Mouse (Mus musculus) c-Kit-positive CD71-positive TER-119-negative erythroid progenitor cells, embryonic 14.5 days (primary cell): ENCODE results near the gene Tns1.
"Not testable (repeated sequence)": the region's sequence is repeated elsewhere in the genome, so short reads cannot be mapped to it uniquely, and the experiment has no call there.

Experiments used
- DNase-seq: peaks from one replicate; pipeline ENCODE4 v3.0.0-alpha.2; 2013; ENCODE audit warnings: low read depth

The Tns1 gene

DNA sequence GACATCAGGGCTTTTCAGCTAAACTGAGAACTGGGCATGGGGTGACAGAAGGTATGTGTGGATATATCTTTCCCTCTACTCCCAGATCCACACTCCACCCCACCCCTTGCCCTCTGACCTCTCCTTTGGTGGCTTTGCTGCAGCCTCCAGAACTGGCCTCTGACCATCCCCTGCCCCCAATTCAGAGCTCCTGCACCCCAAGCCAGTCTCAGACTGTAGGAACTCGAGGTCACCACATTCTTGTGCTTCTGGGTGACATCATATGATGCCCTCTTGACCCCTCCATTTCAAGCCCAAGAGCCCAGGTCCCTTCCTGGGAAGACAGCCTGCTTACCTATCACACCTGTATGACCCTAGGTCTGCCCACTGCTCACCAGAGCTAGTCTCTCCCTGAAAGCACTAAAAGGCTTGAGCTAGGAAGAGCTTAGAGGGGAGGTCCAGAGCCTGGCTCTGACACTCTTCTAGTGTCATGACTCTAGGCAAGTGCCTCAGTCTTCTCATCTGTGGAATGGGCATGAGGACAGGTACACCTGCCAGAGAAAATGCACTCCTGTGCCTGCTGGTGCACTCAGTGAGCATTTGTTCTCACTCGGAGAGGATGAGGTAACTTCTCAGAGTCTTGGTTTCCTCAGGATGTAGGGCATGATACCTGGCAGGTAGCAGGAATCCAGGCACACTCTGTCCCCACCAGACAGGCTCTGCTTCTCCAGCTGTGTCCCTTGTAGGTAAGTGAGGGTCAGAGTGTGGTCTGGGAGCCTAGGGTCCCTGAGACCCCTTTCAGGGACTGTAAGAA is 214.9 kb downstream of the Tns1 start:
- no peak for DNase-seq

DNA sequence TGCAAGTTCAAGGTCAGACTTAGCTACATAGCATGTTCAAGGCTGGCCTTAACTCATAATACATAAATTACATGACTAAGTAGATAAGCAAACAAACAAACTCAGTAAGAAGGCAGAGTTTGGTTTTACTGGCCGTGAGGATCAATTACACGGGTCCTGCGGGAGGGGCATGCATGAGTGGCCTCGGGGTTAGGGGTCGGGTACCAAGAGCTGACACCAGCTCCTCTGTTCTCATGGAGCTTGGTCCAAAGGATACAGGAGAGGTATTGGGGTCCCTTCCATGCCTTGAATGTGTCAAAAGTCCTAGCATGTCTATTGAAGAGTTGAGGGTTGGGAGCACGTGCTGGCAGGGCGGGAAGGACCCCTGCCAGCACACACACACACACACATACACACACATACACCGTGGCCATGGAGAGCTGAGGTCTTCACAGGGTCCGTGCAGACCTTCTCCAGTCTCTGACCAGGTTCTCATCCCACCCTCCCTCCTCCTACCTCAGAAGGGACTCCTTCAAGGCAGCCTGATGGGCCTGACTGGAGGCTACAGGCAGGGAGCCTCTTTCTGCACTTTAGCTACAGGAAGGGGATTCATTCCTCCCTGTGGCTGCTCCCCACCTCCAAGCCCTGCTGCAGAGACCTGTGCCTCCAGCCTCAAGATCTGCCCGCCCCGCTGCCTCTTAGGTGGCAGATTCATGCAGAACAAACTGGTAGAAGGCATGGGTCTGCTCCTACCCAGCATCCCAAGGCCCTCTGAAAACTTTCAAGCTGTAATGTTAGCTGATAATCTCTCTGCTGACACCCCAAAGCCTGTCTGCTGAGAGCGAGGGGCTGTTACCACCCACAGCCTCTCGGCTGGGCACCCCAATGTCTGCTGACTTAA is 215.9 kb downstream of the Tns1 start:
- no peak for DNase-seq

DNA sequence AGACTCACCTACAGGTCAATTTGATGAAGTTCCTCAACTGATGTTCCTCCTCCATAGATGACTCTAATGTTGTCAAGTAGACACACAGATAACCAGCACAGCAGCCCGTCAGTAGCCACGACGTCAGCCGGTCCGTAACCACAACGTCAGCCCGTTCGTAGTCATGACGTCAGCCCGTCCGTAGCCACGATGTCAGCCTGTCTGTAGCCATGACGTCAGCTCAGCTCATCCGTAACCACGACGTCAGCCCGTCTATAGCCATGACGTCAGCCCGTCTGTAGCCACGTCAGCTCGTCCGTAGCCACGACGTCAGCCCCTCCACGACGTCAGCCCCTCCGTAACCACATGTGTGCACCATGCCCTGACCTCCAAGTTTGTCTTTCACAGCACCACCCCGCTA is 217.1 kb downstream of the Tns1 start:
- DNase-seq, result no peak

DNA sequence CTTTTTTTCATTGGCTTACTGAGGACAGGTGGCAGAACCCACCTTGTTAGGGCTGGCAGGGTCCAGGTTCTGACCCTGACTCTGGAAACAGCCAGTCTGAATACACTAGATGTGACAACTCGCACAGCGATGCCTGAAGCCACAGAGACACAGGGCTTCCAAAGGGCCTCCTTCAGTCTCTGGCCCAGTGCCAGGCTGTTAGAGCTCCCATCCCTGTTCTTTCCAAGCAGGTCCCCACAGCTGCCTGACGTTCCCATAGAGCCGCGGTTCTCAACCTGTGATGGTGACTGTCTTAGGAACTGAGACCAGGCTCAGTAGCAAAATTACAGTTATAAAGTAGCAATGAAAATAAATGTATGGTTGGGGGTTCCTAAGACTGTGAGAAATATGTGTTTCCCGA is 217.9 kb downstream of the Tns1 start:
- no peak for DNase-seq

DNA sequence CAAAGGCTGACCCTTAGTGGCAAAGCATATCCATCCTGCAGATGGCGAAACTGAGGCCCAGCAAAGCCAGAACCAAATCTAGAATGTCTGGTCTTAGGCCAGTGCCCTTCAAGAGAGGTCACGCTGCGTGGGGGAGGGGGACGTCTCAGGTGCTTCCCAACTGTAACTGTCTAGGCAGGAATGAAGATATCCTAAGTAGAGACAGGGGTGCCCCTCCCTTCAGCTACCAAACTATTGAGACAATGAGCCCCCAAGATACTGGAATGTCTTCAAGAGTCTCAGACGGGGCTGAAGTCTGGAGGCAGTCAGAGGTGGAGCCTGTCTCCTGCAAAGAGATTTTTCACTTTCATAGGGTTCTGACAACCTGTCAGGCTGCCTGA is 218.4 kb downstream of the Tns1 start:
- DNase-seq, result no peak

DNA sequence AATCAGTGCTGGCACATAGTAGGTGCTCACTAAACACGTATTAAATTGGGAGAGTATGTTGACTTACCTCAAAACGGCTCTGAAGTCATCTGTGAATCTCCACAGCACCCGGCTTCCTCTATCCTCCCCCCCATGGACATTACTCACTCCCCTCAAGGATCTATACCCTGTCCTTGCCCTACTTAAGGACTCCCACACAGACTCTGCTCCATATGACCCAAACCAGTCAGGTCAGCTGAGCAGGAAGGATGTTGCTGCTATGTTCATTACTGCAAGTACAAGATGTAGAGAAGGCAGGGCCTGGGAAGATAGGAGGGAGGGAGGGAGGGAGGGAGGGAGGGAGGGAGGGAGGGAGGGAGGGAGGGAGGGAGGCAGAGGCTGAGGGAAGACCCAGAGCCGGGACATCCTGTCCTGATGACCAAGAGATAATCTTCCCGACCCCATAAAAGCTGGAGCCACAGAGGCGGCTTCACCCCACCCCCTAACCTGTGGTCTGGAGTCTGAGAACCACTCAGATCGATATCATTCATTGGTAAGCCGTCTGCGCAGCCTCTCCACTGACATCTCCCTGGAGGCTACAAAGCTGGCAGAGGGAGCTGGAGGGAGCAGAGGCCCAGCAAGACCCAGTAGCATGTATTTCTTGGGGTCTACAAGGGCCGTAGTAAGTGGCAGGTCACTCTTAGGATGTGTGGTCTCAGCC is 219.0 kb downstream of the Tns1 start:
- DNase-seq, result no peak

DNA sequence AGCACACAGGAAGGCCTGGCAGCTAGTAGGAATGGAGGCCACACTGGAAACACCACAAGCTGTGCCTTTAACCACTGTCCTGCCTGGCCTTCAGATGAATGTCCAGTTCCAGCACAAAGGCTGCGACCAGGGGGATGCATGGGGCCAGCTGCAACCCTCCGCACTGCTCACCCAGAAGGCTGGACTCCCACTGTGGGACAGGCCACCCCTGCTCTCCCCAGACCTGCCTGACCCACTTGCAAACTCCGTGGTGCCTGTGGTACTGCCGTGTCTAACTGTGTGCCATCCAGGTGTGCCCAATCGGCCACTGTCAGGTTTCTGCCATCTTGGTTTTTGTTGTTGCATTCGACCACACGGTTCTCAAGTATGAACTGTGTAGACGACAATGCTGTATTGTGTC is 219.6 kb downstream of the Tns1 start:
- DNase-seq, result no peak

DNA sequence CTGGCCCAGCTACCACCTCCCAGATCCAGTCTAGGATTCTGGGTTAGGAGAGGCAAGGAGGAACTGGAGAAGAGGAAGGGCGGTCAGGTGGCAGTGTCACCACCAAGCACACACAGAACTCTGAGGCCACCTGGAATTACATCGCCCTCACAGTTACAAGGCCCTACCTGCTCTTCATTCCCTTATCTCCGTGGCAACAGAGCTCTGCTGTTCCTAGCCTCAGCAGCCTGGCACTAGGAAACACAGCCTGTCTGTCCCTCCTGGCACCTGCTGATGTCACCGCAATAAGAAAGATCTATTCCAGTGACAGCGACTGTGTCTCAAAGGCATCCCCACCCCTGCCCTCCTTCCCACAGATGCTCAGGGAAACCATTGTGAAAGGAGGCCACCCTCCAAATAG is 221.2 kb downstream of the Tns1 start:
- no peak for DNase-seq

DNA sequence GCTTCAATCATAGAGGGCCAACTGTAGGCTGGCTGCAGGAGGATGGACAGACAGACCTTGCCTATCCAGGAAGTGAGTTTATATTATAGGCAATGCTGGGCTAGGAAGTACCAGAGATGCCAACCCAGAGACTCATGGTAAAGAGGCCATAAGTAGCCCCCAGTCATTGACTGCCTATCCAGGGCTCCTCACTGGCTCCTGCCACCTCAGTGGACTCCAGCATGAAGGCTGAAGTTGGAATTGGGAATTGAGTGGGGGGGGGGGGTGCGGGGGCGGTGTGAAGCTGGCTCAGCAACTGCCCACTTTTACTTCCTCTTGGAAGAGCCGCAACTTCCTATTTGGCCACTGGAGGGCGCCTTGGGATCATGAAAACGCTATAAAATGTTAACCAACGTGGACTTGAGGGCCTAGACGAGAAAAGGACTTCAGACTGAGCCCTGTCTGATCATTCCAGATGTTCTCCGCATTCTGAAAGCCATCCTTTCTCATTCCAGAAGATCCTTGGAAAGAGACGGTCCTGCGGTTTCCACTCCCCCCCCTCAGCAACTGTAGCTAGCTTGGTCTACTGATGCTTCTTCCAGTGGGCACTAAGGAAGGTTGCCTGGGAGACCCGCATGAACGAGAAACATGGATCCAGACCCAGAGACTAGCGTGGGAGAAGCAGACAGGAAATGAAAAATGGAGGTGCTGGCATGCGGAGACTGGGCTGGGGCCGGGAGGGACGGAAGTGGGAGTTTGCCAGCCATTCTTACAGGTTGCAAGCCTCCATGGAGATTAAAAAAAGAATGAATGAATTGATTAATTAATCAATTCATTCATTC is 221.9 kb downstream of the Tns1 start:
- peak; percentile 53 for DNase-seq

DNA sequence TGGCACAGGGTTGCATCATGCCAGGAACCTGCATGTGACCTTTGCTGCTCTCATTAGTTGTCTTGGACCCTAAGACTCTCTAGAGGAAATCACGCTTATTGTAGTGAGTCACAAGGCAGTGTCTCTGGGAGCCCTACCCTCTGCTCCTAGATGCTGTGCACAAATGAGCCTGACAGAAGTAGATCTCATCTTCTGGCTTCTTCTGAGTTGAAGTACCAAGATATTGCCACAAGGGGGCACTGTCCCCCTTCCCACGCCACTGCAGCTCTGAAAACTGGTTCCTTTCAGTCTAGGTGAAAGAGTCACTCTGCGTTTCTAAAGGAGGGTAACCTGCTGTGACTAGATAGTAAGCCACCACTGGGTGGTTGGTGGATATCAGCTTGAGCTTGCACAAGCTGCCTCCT is 222.8 kb downstream of the Tns1 start:
- DNase-seq, result peak; percentile 60

DNA sequence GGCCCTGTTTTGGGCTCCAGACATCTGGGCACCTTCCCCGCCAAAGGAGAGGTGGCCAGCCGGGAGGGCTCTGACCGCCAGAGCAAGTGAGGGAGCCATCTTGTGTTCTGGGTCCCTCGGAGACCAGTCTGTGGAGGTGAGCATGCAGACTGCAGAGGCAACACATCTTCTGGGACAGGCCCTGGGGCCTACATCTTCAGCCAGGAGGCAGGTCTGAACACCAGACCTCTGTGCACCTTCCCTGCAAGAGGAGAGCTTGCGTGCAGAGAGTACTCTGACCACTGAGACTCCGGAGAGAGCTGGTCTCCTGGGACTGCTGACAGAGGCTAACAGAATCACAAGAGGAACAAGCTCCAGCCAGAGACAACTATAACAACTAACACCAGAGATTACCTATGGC is 228.8 kb downstream of the Tns1 start:
- DNase-seq, result not testable (repeated sequence)

DNA sequence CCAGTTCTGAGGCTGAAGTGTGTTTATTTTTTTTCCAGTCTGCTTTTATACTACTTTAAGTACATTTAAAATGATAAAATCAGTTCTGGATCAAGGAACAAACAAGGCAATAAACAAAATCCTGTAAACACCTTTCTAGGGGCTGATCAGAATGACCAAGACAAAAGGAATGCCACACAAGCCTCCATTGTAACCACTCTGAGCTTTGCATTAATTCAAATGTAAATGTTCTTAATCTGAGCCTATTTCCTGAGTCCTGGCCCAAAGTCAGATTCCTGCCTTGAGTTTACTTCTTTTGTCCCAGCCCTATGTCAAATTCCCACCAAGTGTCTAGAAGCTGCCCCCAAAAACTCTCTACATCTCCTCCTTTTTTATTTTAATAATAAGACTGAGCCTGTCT is 243.5 kb downstream of the Tns1 start:
- DNase-seq, result no peak

DNA sequence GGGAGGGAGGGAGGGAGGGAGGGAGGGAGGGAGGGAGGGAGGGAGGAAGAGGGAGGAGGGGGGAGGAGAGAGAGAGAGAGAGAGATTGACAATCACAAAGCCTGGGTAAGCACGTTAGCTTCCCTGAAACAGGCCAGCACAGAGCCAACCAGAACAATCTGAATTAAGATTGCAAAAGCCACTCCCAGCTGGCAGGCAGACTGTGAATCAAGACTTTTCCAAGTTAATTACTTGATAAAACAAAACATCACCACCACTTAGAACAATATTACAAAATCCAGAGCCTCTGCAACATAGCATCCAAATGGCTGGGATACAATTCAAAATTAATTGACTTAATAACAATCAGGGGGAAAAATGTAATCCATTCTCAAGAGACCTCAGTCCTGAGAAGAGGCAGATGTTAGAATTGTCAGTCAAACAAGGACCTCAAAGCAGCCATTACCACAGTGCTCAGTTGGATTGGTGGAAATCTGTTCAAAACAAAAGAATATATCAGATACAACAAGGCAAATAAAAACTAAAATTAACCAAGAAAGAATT is 248.5 kb downstream of the Tns1 start:
- no peak for DNase-seq

DNA sequence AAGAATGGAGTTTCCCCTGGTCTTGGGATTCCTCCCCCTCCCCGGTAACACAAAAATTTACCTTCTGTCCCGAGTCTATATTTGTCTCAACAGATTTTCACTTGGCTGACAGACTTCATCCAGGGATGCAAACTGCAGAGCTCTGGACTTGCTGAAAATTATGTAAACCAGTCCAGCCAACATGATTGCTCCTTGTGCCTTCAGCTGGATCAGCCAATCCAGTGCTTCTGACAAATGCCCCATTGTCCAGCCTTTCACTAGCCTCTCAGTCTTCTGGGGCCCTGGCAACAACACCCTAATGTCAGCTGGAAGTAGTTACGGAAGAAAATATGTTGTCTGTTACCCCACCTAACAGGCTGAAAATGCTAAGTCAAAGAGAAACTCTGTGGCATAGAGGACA is 259.9 kb downstream of the Tns1 start:
- DNase-seq, result no peak

DNA sequence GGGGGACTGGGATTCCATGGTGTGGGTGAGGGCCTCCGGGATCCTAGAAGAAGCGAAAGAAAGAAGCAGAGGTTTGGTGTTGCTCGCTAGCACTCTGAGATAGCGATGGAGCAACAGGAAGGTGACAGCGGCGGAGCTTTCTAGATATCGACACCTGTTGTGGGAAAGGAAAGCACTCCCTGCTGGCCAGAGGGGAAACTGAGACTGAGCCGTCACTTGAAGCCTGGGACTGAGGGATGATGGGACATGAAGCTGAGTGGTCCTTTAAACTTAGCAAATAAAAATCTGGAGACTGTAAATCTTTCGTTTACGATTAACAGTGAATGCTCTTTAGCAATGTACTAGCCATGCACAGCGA is 261.2 kb downstream of the Tns1 start:
- DNase-seq, result no peak

DNA sequence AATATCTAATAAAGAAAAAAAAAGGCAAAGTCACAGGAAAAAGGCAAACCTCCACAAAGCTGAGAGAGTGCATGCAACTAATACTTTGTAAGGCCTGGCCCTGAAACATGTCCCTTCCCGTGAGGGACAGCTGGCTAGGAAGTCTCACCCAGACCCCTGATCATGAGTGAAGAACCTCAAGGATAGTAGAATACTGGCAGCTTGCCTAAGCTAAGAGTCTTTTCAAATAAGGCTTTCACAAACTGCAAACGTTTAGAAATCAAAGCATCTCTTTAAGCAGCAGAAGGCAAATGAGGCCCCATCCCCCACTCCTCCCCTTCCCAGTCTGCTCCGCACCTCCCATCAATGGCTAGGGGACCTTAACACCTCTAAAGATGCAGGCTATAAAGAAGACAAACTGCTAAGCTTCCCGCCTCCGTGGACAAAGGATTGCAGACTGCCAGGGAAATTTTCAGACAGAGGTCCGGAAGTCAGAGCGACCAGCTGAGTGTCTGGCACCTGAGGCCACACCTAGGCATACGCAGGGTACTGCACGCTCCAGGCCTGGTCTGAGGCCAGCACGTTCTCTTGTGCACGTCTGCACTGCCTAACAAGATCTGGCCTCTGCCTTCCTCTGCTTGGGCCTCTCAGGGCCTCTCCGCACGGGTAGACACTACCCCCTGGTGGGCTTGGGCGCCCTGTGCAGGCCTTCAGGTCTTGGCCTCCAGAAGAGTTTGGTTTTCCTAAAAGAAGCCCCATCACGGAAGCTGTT is 261.8 kb downstream of the Tns1 start:
- DNase-seq, result no peak

DNA sequence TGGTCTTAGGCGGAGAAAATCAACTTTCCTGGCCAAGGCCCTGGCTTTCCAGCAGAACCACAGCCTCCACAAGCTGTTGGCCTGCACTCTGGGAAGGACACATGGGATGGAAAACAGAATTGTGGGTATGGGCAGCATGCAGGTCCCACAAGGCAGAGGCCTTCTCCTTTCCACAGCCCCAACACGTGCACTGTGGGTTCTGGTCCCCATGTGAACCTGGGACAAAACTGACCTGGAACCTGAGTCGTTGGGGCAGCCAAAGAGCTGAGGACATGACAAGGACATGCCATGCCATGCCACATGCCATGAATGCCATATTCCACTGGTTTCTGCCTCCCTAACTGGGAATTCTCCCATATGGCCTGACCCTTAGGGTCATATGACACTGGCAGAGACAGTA is 263.8 kb downstream of the Tns1 start:
- DNase-seq, result no peak
